Mouse (Mus musculus) bone marrow macrophage, adult 2 months (primary cell): ENCODE measurements around the gene Theg. TPM values are rescaled to one million over a fixed set of nuclear protein-coding genes. Genes with fewer than 3 reads are reported as not detected.

ENCODE experiments used
- H3K27ac ChIP-seq: 2 replicates; pipeline ENCODE4 v1.5.1; 2012; ENCODE audit warnings: low read depth, low read length; ENCODE audit not compliant: insufficient read depth
- H3K4me1 ChIP-seq: 2 replicates; pipeline ENCODE4 v1.6.1; 2012; ENCODE audit warnings: low read length; ENCODE audit not compliant: control insufficient read depth, insufficient read depth
- H3K4me3 ChIP-seq: 2 replicates; pipeline ENCODE4 v1.5.1; 2012; ENCODE audit warnings: mild to moderate bottlenecking, low read length, moderate library complexity; ENCODE audit not compliant: insufficient read depth
- CTCF ChIP-seq: IDR thresholded peaks from 2 replicates; pipeline ENCODE4 v1.5.1; 2012; ENCODE audit warnings: low read depth, mild to moderate bottlenecking, low read length, moderate library complexity
- POLR2A ChIP-seq: IDR thresholded peaks from 2 replicates; pipeline ENCODE4 v1.6.1; 2012; ENCODE audit warnings: mild to moderate bottlenecking, low read depth, low read length, borderline replicate concordance
- polyA plus RNA-seq: library from polyadenylated mRNA; stranded (reverse); fragments of >200 nt; gene quantifications from 2 replicates; pipeline ENCODE4 v1.2.4, GENCODE M21; 2012; ENCODE audit not compliant: missing spikeins, insufficient read depth, insufficient read length

Gene Theg
- not detected in 2 replicates for polyA plus RNA-seq

DNA sequence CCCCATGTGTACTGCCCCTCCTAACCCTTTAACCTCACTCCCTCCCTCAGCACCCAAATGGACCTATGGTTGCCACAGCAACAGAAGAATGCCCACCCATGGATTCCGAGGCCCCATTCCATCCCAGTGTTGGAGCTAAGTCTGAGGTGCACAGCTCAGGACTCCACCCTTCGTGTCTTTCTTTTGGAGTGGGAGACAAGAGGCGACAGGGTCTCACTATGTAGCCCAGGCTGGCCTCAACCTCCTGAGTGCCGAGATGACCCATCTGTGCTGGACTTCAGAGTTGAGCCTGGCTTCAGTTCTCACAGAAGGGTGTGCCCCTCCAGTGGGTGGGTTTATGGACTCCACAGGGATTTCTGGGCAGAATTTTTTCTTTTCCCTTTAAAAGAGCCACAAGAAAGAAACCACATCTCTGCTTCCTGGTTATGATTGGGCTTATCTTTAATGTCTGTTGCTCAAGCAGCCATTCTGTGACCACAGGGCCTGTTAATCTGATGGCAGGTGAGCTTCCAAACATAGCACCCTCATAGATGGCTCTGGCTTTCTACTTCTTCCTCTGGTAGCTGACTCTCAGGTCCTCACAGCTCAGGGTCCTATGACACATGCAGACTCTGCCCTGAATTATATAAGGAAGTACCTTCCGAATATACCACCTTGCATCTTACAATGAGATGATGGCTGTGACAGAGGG lies at the start of gene Theg:
Theg (minus strand) TSS at position 271 of the 691 bp plus-strand sequence.
- no peak within 1 kb of the TSS for H3K4me3 ChIP-seq
- TF ChIP-seq CTCF (no peak), POLR2A (no peak)
- peaks cover 26% of the 10 kb centered on the region for H3K4me1 ChIP-seq

DNA sequence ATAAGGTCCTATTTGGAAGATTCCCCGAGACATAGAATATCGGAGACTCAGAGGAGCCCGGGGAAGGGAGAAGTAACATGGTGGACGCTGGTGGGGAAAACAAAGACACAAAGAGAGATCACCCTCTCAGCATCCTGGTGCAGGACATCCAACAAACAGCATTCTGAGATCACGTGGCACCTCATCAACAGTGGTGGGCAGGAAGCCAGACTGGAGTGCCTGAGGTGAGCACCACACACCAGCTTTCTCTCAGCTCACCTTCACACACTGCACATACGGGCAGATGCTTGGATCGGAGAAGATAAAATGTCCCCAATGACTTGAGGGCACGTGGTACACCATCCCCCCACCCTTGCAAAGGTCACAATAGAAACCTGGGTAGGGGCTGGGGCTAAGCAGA lies 49.2 kb upstream of the Theg start:
- Histone ChIP-seq H3K27ac (no peak overlapping the region), H3K4me1 (peaks cover 41% of the 10 kb centered on the region), H3K4me3 (no peak overlapping the region)
- TF ChIP-seq POLR2A (no peak), CTCF (no peak)

More for the DNA sequence above, at the start of gene Theg:
- H3K27ac ChIP-seq = no peak within 1 kb of the TSS

DNA sequence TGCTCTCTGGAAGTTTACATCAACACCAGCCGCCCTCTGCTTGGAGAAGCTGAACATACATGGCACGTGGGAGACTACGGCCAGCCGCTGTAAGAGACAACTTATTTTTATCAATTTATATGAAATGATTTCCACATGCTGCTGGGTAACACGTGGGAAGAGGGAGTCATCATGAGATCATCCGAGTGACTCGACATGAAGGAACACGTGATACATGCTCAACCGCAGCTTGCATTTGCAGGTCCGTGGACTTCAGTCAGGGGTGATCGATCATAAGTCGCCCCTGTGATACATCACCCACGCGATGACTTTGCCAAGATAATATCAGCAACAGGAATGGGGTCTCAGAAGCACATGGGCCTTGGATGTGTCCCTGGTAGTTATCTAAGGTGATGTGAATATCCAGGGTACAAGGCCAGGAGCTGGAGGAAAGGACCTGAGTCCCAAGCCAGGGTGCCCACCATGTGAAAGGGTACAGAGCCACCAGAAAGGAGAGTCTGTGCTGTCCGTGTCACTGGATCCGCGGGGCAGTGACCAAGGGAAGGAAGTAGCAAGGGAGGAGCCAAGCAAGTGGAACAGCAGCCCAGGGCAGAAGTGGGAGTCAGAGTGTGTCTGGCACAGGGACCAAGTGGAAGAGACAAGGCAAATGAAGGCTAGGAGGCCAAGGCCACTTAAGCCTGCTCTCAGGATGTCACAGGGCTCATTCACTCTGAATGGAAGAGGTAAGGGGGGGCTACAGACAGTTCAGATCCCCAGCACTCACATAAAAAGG lies 46.1 kb upstream of the Theg start:
- TF ChIP-seq POLR2A (0 out of 2 replicates have a peak, but pooled peaks have one; percentile 59), CTCF (no peak)
- H3K27ac ChIP-seq = peak overlapping the region; percentile 98
- peaks cover 37% of the 10 kb centered on the region for H3K4me1 ChIP-seq
- H3K4me3 ChIP-seq = peak overlapping the region; percentile 52

DNA sequence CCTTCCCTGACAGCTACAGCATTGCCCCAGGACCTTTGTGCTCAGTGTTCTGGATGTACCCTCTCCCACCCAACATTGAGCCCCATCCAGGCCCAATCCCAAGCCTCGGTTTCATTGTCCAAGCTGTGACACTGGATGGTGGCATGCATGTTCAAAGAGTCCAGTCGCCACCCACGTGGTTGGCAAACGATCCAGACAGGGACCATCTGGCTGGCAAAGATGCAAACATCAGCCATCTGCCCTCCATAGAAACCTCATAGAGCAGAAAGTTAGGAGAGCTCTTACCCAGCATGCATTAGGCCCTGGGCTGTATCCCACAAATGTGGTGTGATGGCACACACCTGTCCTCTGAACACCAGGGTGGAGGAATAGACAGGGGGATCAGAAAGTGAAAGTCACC lies 44.3 kb upstream of the Theg start:
- H3K4me1 ChIP-seq = peaks cover 33% of the 10 kb centered on the region
- TF ChIP-seq POLR2A = no peak
- TF ChIP-seq CTCF = no peak
- no peak overlapping the region for H3K4me3 ChIP-seq
- no peak overlapping the region for H3K27ac ChIP-seq

DNA sequence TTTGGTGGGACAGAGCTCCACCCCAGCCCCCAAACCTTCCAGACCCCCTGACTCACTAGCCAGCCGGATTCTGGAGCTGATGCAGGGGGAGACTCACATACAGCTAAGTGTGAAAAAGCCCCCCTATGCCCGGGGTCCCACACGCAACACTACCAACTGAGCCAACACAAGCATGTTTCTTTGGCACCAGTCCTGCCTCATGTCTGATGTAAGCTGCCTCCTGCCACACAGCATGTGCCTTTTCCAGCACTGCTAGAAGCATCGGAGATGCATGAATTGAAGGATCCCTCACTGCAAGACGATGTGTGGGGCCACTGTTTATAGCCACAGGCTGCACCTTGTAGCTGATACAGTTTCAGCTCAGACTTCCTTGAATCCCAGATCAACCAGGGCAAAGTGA lies 41.2 kb upstream of the Theg start:
- Histone ChIP-seq H3K27ac (no peak overlapping the region), H3K4me1 (peaks cover 14% of the 10 kb centered on the region), H3K4me3 (no peak overlapping the region)
- TF ChIP-seq CTCF (no peak), POLR2A (no peak)

DNA sequence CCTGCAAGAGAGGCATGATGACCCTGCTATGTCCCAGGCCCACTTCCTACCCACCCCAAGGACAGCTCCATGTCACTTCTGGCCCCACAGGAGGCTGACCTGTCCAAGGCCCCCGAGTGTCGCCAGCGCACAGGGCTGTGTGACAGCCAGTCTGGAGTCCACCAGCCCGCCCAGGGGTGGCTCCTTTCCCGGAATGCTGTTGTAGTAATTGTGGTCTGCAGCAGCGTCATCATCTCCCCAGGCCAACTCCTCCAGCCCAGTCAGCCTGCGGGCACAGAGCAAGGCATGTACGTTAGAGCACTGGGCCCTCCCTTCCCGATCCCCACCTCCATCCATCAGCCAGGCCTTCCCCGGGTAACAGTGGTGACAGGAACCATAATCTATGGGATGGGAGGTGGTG lies 39.0 kb upstream of the Theg start:
- no peaks in the 10 kb centered on the region for H3K4me1 ChIP-seq
- no peak overlapping the region for H3K4me3 ChIP-seq
- TF ChIP-seq POLR2A (no peak), CTCF (no peak)
- no peak overlapping the region for H3K27ac ChIP-seq

DNA sequence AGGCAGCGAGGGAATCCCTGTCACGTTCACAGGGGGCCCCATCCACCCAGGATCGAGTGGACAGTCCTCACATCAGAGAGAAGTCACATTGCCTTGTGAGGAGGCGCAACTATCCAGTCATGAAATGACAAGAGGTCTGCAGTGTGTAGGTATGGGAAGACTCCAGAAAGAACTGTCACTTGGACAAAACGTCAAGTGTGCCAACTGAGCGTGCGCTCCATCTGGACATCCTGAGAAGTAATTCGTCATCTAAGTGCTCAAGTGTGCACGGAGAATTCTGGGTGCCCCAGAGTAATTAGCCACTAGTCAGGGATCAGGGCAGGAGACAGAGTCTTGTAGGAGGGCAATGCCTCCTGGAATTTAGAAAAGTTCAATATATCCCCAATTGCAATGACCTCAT lies 38.3 kb upstream of the Theg start:
- TF ChIP-seq CTCF (no peak), POLR2A (no peak)
- H3K27ac ChIP-seq = no peak overlapping the region

DNA sequence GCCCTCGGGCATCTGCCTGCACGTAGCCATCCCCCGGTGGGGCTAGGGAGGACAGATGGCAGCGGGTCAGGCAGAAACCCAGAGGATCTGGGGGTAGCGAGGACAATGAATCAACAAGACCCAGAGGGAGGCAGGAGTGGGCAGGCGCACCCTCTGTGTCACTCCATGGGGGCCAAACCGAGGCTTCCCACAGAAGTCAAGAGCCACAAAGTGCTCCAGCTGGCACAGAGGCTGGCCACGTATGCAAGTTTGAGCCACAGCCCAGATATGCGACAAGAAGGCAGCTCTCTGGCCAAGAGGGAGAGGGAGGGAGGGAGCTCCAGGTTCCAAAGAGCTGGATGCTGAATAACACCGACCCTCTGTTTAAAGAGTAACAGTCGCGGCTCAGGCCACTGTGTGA lies 36.8 kb upstream of the Theg start:
- Histone ChIP-seq H3K4me3 (no peak overlapping the region), H3K4me1 (no peaks in the 10 kb centered on the region), H3K27ac (no peak overlapping the region)
- TF ChIP-seq CTCF (no peak), POLR2A (no peak)

More for the DNA sequence above, 38.3 kb upstream of the Theg start:
- Histone ChIP-seq H3K4me3 (no peak overlapping the region), H3K4me1 (no peaks in the 10 kb centered on the region)

DNA sequence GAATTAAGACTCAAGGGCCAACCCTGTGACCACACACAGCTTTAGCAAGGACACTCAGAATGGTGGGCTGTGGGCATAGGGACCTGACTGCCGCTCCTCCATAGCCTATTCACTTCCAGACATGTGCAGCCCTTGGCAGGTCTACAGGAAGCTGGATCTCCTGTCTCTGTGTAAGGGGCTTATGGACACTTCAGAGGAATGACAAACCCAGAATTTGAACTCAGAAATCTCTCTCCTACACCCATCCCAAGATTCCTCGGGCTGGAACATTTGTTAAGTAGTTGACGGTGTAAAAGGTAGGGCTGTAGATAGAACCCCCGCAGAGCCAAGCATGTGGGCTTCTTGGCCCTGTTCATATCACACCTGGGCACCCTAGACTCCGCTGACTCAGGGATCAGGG lies 29.2 kb upstream of the Theg start:
- no peak overlapping the region for H3K4me3 ChIP-seq
- H3K27ac ChIP-seq = no peak overlapping the region
- peaks cover 14% of the 10 kb centered on the region for H3K4me1 ChIP-seq
- no peak for TF ChIP-seq POLR2A
- no peak for TF ChIP-seq CTCF

DNA sequence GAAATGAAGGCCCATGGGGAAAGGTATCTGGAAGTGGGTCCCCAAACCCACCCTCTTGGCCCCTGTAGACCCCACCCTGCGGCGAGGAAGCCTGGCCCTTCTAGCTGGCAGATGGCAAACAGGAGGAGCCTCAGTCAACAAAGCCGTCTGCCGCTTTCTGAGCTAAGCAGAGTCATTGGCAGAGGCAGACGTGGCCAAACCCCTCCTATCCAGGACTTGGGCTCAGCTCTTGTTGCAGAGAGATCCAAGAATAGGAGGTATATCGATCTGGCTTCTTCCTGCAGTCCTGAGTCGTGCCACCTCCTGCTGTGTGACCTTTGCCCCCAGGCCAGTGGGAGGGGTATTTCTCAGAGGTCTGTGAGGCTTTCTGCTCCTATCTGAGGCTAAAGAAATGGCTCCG lies 28.7 kb upstream of the Theg start:
- H3K27ac ChIP-seq = no peak overlapping the region
- no peak for TF ChIP-seq CTCF
- no peak for TF ChIP-seq POLR2A
- H3K4me3 ChIP-seq = no peak overlapping the region
- H3K4me1 ChIP-seq = peaks cover 14% of the 10 kb centered on the region
